Mouse (Mus musculus): Measurements from ENCODE around the gene Rgr.

Rgr gene

GRCm38 (mm10) chr14:37066636-37067035 lies 17.9 kb upstream of the Rgr start:
- Histone ChIP-seq H3K27me3 (ENCODE audit: insufficient read depth, low read length) (no peaks in the 10 kb centered on the region), H3K4me3 (replicated peaks; ENCODE audit: low read length) (no peak overlapping the region), H3K4me1 (replicated peaks; ENCODE audit: low read depth, low read length) (no peaks in the 10 kb centered on the region), H3K9me3 (ENCODE audit: low read length) (no peaks in the 10 kb centered on the region), H3K36me3 (ENCODE audit: insufficient read depth, low read length) (no peaks in the 10 kb centered on the region)
- TF ChIP-seq NANOG (IDR thresholded peaks at IDR 0.05; ENCODE audit: borderline replicate concordance, low read length) = no peak
- TF ChIP-seq POU5F1 (IDR thresholded peaks at IDR 0.05; ENCODE audit: borderline replicate concordance, low read length) = no peak
- no peak for TF ChIP-seq CTCF (conservative IDR thresholded peaks at IDR 0.05; ENCODE audit: low read length)

GRCm38 (mm10) chr14:37064849-37065248 lies 16.1 kb upstream of the Rgr start:
- H3K36me3 ChIP-seq (ENCODE audit: insufficient read depth, low read length) = no peaks in the 10 kb centered on the region
- TF ChIP-seq NANOG (IDR thresholded peaks at IDR 0.05; ENCODE audit: borderline replicate concordance, low read length) (no peak), CTCF (conservative IDR thresholded peaks at IDR 0.05; ENCODE audit: low read length) (no peak; the same call in 1 of the 2 replicates), POU5F1 (IDR thresholded peaks at IDR 0.05; ENCODE audit: borderline replicate concordance, low read length) (no peak)
- H3K9me3 ChIP-seq (ENCODE audit: low read length) = no peaks in the 10 kb centered on the region
- H3K27me3 ChIP-seq (ENCODE audit: insufficient read depth, low read length) = no peaks in the 10 kb centered on the region
- no peak overlapping the region for H3K4me3 ChIP-seq (replicated peaks; ENCODE audit: low read length)
- H3K4me1 ChIP-seq (replicated peaks; ENCODE audit: low read depth, low read length) = no peaks in the 10 kb centered on the region

- TF ChIP-seq NANOG (IDR thresholded peaks at IDR 0.05; ENCODE audit: borderline replicate concordance, low read length) = no peak
- no peak for TF ChIP-seq POU5F1 (IDR thresholded peaks at IDR 0.05; ENCODE audit: borderline replicate concordance, low read length)
- no peak for TF ChIP-seq CTCF (conservative IDR thresholded peaks at IDR 0.05; ENCODE audit: low read length)
- Histone ChIP-seq H3K9me3 (ENCODE audit: low read length) (no peaks in the 10 kb centered on the region), H3K4me1 (replicated peaks; ENCODE audit: low read depth, low read length) (no peaks in the 10 kb centered on the region), H3K36me3 (ENCODE audit: insufficient read depth, low read length) (no peaks in the 10 kb centered on the region), H3K27me3 (ENCODE audit: insufficient read depth, low read length) (peaks cover 4% of the 10 kb centered on the region; the same call in 1 of the 2 replicates), H3K4me3 (replicated peaks; ENCODE audit: low read length) (no peak overlapping the region)
These were observed 14.3 kb downstream of the Rgr start for GRCm38 (mm10) chr14:37034432-37034831.

- Histone ChIP-seq H3K9me3 (ENCODE audit: low read length) (no peaks in the 10 kb centered on the region), H3K4me1 (replicated peaks; ENCODE audit: low read depth, low read length) (no peaks in the 10 kb centered on the region), H3K27me3 (ENCODE audit: insufficient read depth, low read length) (peaks cover 4% of the 10 kb centered on the region; the same call in 1 of the 2 replicates), H3K4me3 (replicated peaks; ENCODE audit: low read length) (no peak overlapping the region), H3K36me3 (ENCODE audit: insufficient read depth, low read length) (no peaks in the 10 kb centered on the region)
- TF ChIP-seq NANOG (IDR thresholded peaks at IDR 0.05; ENCODE audit: borderline replicate concordance, low read length) (no peak), POU5F1 (IDR thresholded peaks at IDR 0.05; ENCODE audit: borderline replicate concordance, low read length) (no peak), CTCF (conservative IDR thresholded peaks at IDR 0.05; ENCODE audit: low read length) (peak; percentile 87)
These were observed 15.5 kb downstream of the Rgr start for GRCm38 (mm10) chr14:37033241-37033640.

GRCm38 (mm10) chr14:37032481-37033104 lies 16.2 kb downstream of the Rgr start:
- no peak for TF ChIP-seq NANOG (IDR thresholded peaks at IDR 0.05; ENCODE audit: borderline replicate concordance, low read length)
- TF ChIP-seq POU5F1 (IDR thresholded peaks at IDR 0.05; ENCODE audit: borderline replicate concordance, low read length) = no peak
- no peak for TF ChIP-seq CTCF (conservative IDR thresholded peaks at IDR 0.05; ENCODE audit: low read length)
- Histone ChIP-seq H3K9me3 (ENCODE audit: low read length) (no peaks in the 10 kb centered on the region), H3K4me1 (replicated peaks; ENCODE audit: low read depth, low read length) (no peaks in the 10 kb centered on the region), H3K27me3 (ENCODE audit: insufficient read depth, low read length) (peaks cover 4% of the 10 kb centered on the region; the same call in 1 of the 2 replicates), H3K36me3 (ENCODE audit: insufficient read depth, low read length) (no peaks in the 10 kb centered on the region), H3K4me3 (replicated peaks; ENCODE audit: low read length) (no peak overlapping the region)

GRCm38 (mm10) chr14:37028555-37028954 lies 20.2 kb downstream of the Rgr start:
- no peaks in the 10 kb centered on the region for H3K36me3 ChIP-seq (ENCODE audit: insufficient read depth, low read length)
- no peaks in the 10 kb centered on the region for H3K4me1 ChIP-seq (replicated peaks; ENCODE audit: low read depth, low read length)
- TF ChIP-seq NANOG (IDR thresholded peaks at IDR 0.05; ENCODE audit: borderline replicate concordance, low read length) (no peak), POU5F1 (IDR thresholded peaks at IDR 0.05; ENCODE audit: borderline replicate concordance, low read length) (no peak), CTCF (conservative IDR thresholded peaks at IDR 0.05; ENCODE audit: low read length) (no peak)
- no peak overlapping the region for H3K4me3 ChIP-seq (replicated peaks; ENCODE audit: low read length)
- H3K27me3 ChIP-seq (ENCODE audit: insufficient read depth, low read length) = peaks cover 4% of the 10 kb centered on the region; the same call in 1 of the 2 replicates
- H3K9me3 ChIP-seq (ENCODE audit: low read length) = no peaks in the 10 kb centered on the region

GRCm38 (mm10) chr14:37027951-37028350 lies 20.8 kb downstream of the Rgr start:
- H3K27me3 ChIP-seq (ENCODE audit: insufficient read depth, low read length) = peaks cover 4% of the 10 kb centered on the region; the same call in 1 of the 2 replicates

GRCm38 (mm10) chr14:37027248-37027933 lies 21.4 kb downstream of the Rgr start:
- Histone ChIP-seq H3K9me3 (ENCODE audit: low read length) (no peaks in the 10 kb centered on the region), H3K27me3 (ENCODE audit: insufficient read depth, low read length) (peaks cover 1% of the 10 kb centered on the region; the same call in 1 of the 2 replicates), H3K4me1 (replicated peaks; ENCODE audit: low read depth, low read length) (no peaks in the 10 kb centered on the region), H3K4me3 (replicated peaks; ENCODE audit: low read length) (no peak overlapping the region), H3K36me3 (ENCODE audit: insufficient read depth, low read length) (no peaks in the 10 kb centered on the region)
- TF ChIP-seq CTCF (conservative IDR thresholded peaks at IDR 0.05; ENCODE audit: low read length) = no peak
- TF ChIP-seq POU5F1 (IDR thresholded peaks at IDR 0.05; ENCODE audit: borderline replicate concordance, low read length) = no peak
- no peak for TF ChIP-seq NANOG (IDR thresholded peaks at IDR 0.05; ENCODE audit: borderline replicate concordance, low read length)

More at GRCm38 (mm10) chr14:37027951-37028350, 20.8 kb downstream of the Rgr start:
- Histone ChIP-seq H3K4me3 (replicated peaks; ENCODE audit: low read length) (no peak overlapping the region), H3K36me3 (ENCODE audit: insufficient read depth, low read length) (no peaks in the 10 kb centered on the region), H3K9me3 (ENCODE audit: low read length) (no peaks in the 10 kb centered on the region), H3K4me1 (replicated peaks; ENCODE audit: low read depth, low read length) (no peaks in the 10 kb centered on the region)
- TF ChIP-seq POU5F1 (IDR thresholded peaks at IDR 0.05; ENCODE audit: borderline replicate concordance, low read length) (no peak), CTCF (conservative IDR thresholded peaks at IDR 0.05; ENCODE audit: low read length) (no peak), NANOG (IDR thresholded peaks at IDR 0.05; ENCODE audit: borderline replicate concordance, low read length) (no peak)

Data from E14TG2a.4 (cell line).